In the genomic region with DNA sequence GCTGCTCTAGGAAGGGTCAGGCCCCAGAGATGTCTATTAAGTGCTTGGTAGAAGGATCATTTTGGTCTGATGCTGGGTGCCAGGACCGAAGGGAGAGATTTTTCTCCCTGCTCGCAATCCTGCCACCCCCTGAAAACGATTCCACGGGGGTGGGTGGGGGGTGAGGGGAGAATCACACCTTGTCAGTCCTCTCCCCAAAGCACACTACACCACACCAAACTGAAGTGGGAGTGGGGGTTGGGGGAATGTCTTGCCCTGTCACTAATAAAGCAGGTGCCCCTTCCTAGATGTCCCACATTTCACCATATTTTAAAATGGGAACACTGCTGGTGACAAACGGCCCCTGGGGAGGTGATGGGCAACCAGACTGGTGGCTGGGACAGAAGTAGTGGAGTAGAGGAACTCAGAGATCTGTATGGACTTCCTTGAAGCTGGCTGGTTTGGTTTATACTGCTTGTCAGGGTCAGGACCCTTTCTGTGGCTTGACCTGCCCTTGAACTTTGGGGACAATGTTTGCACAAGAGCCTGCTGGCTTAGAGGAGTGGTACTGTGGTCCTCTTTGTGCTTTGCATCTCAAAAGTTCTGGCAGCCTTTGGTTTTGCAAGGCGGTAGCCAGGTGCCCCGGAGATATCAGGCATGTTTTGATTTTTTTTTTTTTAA, we compare ENCODE assay signal across 8 mouse cellular contexts.
DNase-seq lines count a peak whose midpoint lies in the region; ATAC-seq and TF ChIP-seq lines count a peak whose summit lies in the region.

No protein-coding gene starts in this region.

- H3K4me1 ChIP-seq in cerebellum, adult 2 months (ENCODE audit: control insufficient read depth, insufficient read depth, low read length) = peaks cover 16% of the 10 kb centered on the region
- peaks cover 7% of the 10 kb centered on the region for H3K4me1 ChIP-seq in testis, adult 2 months (ENCODE audit: control insufficient read depth, insufficient read depth, low read length)
- peaks cover 19% of the 10 kb centered on the region; the same call in 1 of the 2 replicates for H3K4me1 ChIP-seq in intestine, embryonic 16.5 days (ENCODE audit: control insufficient read depth, insufficient read depth, low read length)
- peaks cover 34% of the 10 kb centered on the region for H3K4me1 ChIP-seq in midbrain, embryonic 14.5 days (ENCODE audit: control insufficient read depth, insufficient read depth, low read length)

- H3K4me2 ChIP-seq in intestine, embryonic 16.5 days (ENCODE audit: low read depth, low read length) = peak overlapping the region; percentile 91
- peak overlapping the region; percentile 59 for H3K4me2 ChIP-seq in midbrain, embryonic 14.5 days (ENCODE audit: low read length)

- no peak for TF ChIP-seq CTCF in cerebellum, adult 2 months (IDR thresholded peaks at IDR 0.05; ENCODE audit: borderline replicate concordance, insufficient read depth, low read depth, low read length)
- no peak for TF ChIP-seq CTCF in testis, adult 2 months (IDR thresholded peaks at IDR 0.05; ENCODE audit: control insufficient read depth, insufficient read depth, insufficient replicate concordance, low read depth, low read length)

- no peaks in the 10 kb centered on the region for H3K9me3 ChIP-seq in intestine, embryonic 16.5 days (ENCODE audit: control insufficient read depth, low read length)
- no peaks in the 10 kb centered on the region for H3K9me3 ChIP-seq in midbrain, embryonic 14.5 days (ENCODE audit: control insufficient read depth, low read length)

- WGBS in cerebellum, adult 2 months = 1% methylated on average over 7 of the region's 7 CpGs
- WGBS in intestine, embryonic 16.5 days = 17% methylated on average over 7 of the region's 7 CpGs
- WGBS in midbrain, embryonic 14.5 days = 11% methylated on average over 7 of the region's 7 CpGs

- H3K9ac ChIP-seq in intestine, embryonic 16.5 days (ENCODE audit: low read depth, low read length) = peak overlapping the region; percentile 70
- peak overlapping the region; percentile 83 for H3K9ac ChIP-seq in midbrain, embryonic 14.5 days (replicated peaks; ENCODE audit: low read length)

- ATAC-seq in cerebellum, adult (ENCODE audit: insufficient number of reproducible peaks, low FRiP score, low TSS enrichment) = no peak
- ATAC-seq in intestine, embryonic 16.5 days = no peak
- ATAC-seq in midbrain, embryonic 14.5 days (ENCODE audit: low FRiP score, low TSS enrichment) = no peak

- peak overlapping the region; percentile 90 for H3K27ac ChIP-seq in cerebellum, adult 2 months (ENCODE audit: insufficient read depth, low read length)
- H3K27ac ChIP-seq in testis, adult 2 months (ENCODE audit: control insufficient read depth, insufficient read depth, low read depth, low read length) = no peak overlapping the region
- no peak overlapping the region for H3K27ac ChIP-seq in intestine, embryonic 16.5 days (ENCODE audit: low read length)
- H3K27ac ChIP-seq in midbrain, embryonic 14.5 days (replicated peaks; ENCODE audit: low read depth, low read length) = peak overlapping the region; percentile 91

- H3K36me3 ChIP-seq in testis, adult 2 months (ENCODE audit: control insufficient read depth, insufficient read depth, low read length) = no peaks in the 10 kb centered on the region
- H3K36me3 ChIP-seq in intestine, embryonic 16.5 days (ENCODE audit: control insufficient read depth, insufficient read depth, low read length) = no peaks in the 10 kb centered on the region
- H3K36me3 ChIP-seq in midbrain, embryonic 14.5 days (ENCODE audit: control insufficient read depth, insufficient read depth, low read length) = no peaks in the 10 kb centered on the region

- no peaks in the 10 kb centered on the region for H3K27me3 ChIP-seq in cerebellum, adult 2 months (ENCODE audit: control insufficient read depth, insufficient read depth, low read length)
- H3K27me3 ChIP-seq in testis, adult 2 months (ENCODE audit: control insufficient read depth, insufficient read depth, low read length) = no peaks in the 10 kb centered on the region
- peaks cover 8% of the 10 kb centered on the region for H3K27me3 ChIP-seq in intestine, embryonic 16.5 days (replicated peaks; ENCODE audit: control insufficient read depth, insufficient read depth, low read length)
- no peaks in the 10 kb centered on the region for H3K27me3 ChIP-seq in midbrain, embryonic 14.5 days (ENCODE audit: control insufficient read depth, insufficient read depth, low read length)

- H3K4me3 ChIP-seq in cerebellum, adult 2 months (replicated peaks; ENCODE audit: insufficient read depth, low read depth, low read length) = peak overlapping the region; percentile 85
- H3K4me3 ChIP-seq in testis, adult 2 months (ENCODE audit: control insufficient read depth, low read depth, low read length) = peak overlapping the region; percentile 72
- H3K4me3 ChIP-seq in intestine, embryonic 16.5 days (ENCODE audit: low read length) = peak overlapping the region; percentile 64
- peak overlapping the region; percentile 62 for H3K4me3 ChIP-seq in midbrain, embryonic 14.5 days (replicated peaks; ENCODE audit: low read depth, low read length)

- no peak for TF ChIP-seq POLR2A in cerebellum, adult 2 months (IDR thresholded peaks at IDR 0.05; ENCODE audit: borderline replicate concordance, insufficient read depth, low read length)
- TF ChIP-seq POLR2A in testis, adult 2 months (IDR thresholded peaks at IDR 0.05; ENCODE audit: control insufficient read depth, low read depth, low read length) = no peak

- DNase-seq in cerebellum, adult 2 months = peak; percentile 47 to 59
- DNase-seq in testis, postnatal 10 days (ENCODE audit: low spot score) = no peak
- peak; percentile 30 for DNase-seq in midbrain, embryonic 14.5 days
- DNase-seq in gastrocnemius, postnatal 25 days = no peak
- no peak for DNase-seq in B cell, adult 2 months

Comparison
In these comparisons a context has a peak if more than half of its experiments do, and no peak if none do; other contexts are left out.
1. DNase-seq: peak in cerebellum, adult 2 months (2 of 2) and midbrain, embryonic 14.5 days (single experiment); none in testis, postnatal 10 days (single experiment), gastrocnemius, postnatal 25 days (single experiment) and B cell, adult 2 months (0 of 2).
2. H3K27ac ChIP-seq: peak in cerebellum, adult 2 months (single experiment) and midbrain, embryonic 14.5 days (single experiment); none in testis, adult 2 months (single experiment) and intestine, embryonic 16.5 days (single experiment).
3. Peak in every context shown above with its lines, with median percentiles within 50 percentile points of each other: H3K4me3 ChIP-seq.